Mouse (Mus musculus) liver, postnatal 0 days (tissue): ENCODE results near the gene Fmc1.

Source experiments
- CTCF ChIP-seq: sonication (generic); IDR thresholded peaks from 2 replicates; pipeline ENCODE4 v1.5.1; 2016; ENCODE audit warnings: antibody characterized with exemption, low read depth
- EP300 ChIP-seq: IDR thresholded peaks from 2 replicates; pipeline ENCODE4 v1.6.1; 2016; ENCODE audit warnings: antibody characterized with exemption, low read depth, mild to moderate bottlenecking

DNA sequence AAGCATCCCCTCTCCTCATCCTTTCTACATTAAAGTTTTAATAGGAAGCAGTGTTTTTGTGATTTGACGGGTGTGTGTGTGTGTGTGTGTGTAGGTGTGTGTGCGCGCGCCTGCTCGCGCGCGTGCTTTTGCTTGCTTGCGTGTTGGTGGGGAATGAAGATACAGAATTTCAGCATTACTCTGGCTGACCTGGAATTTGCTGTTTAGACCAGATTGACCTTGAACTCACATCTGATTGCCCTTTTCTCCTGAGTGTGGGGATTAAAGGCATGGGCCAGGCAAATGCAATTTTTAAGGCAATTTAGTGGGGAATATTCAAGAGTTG is 2.0 kb downstream of the Fmc1 start:
- TF ChIP-seq CTCF, result no peak
- TF ChIP-seq EP300, result no peak; the same call in 1 of the 2 replicates
